In the genomic region with DNA sequence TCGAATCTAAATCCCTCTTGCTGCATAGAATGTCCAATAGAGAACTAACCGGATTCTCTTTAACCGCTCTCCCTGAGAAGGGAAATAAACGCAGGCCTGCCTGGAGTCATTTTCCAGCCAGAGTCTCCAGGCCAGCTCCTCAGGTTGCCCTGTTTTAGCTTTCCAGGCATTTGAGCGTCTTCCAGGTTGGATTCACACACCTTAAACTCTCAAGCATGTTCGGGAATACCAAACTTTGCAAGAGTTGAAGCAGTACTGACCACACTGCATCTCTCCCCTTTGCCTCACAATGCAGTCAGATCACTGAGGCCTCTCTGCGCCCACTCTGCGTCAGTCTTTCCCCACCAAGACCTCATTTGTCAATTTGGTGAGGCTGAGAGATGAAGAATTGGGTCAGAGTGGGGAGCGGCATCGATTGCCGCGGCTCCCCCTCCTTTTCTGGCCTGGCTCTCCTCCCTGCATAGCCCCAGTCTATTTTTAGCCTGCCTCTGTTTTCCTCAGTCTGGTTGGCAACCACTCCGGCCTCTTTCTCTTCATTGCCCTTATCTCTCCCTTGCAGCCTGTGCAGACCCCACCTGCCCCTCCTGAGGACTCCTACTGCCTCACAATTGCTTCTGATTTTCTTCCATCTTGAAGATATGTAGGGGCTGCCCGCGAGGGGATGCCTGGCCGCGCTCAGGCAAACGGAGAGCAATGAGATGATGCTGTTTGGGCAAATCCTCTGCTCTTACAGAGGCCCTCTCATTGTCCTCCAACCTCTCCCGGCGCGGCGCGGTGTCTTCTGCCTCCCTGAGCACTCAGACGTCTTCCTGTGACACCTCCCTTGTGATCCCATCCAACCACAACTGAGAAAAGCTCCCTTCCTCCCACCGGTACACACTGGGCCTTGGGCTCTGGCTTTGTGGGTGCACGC, we compare ENCODE assay signal across 8 mouse cellular contexts. TPM values are rescaled to one million over a fixed set of nuclear protein-coding genes. Genes with fewer than 3 reads are reported as not detected.
DNase-seq lines count a peak whose midpoint lies in the region; ATAC-seq lines count a peak whose summit lies in the region.

No protein-coding gene starts in this region.

- ATAC-seq in liver, embryonic 12.5 days: peak; percentile 79
- ATAC-seq in hindbrain, embryonic 13.5 days (ENCODE audit: low FRiP score): no peak

- H3K4me3 ChIP-seq in liver, embryonic 12.5 days: no peak overlapping the region
- no peak overlapping the region for H3K4me3 ChIP-seq in hindbrain, embryonic 13.5 days

- peak overlapping the region; percentile 21 for H3K4me2 ChIP-seq in liver, embryonic 12.5 days
- no peak overlapping the region for H3K4me2 ChIP-seq in hindbrain, embryonic 13.5 days

- no peaks in the 10 kb centered on the region for H3K36me3 ChIP-seq in liver, embryonic 12.5 days
- H3K36me3 ChIP-seq in hindbrain, embryonic 13.5 days: no peaks in the 10 kb centered on the region

- no peak overlapping the region for H3K9ac ChIP-seq in liver, embryonic 12.5 days
- peak overlapping the region; percentile 30; the same call in 1 of the 2 replicates for H3K9ac ChIP-seq in hindbrain, embryonic 13.5 days

- peaks cover 23% of the 10 kb centered on the region for H3K27me3 ChIP-seq in liver, embryonic 12.5 days (replicated peaks)
- H3K27me3 ChIP-seq in hindbrain, embryonic 13.5 days: peaks cover 13% of the 10 kb centered on the region; the same call in 1 of the 2 replicates

- H3K9me3 ChIP-seq in liver, embryonic 12.5 days (replicated peaks): no peaks in the 10 kb centered on the region
- no peaks in the 10 kb centered on the region for H3K9me3 ChIP-seq in hindbrain, embryonic 13.5 days

- no peak for DNase-seq in liver
- peak; percentile 72 to 74 for DNase-seq in cerebellum, postnatal 14 days
- peak; percentile 82 for DNase-seq in retina, postnatal 1 day
- DNase-seq in layer of hippocampus, postnatal 25 days (ENCODE audit: extremely low spot score in 1 of 2, low spot score in 1 of 2): no peak
- no peak for DNase-seq in spleen, postnatal 10 days (ENCODE audit: low spot score in 2 of 2)
- no peak for DNase-seq in adrenal gland, adult 8-10 months

- peaks cover 34% of the 10 kb centered on the region for H3K4me1 ChIP-seq in liver, embryonic 12.5 days
- peaks cover 69% of the 10 kb centered on the region for H3K4me1 ChIP-seq in hindbrain, embryonic 13.5 days (replicated peaks)

- WGBS in liver, embryonic 12.5 days (ENCODE audit: insufficient replicate concordance): 26% methylated on average over 26 of the region's 26 CpGs
- 45% methylated on average over 26 of the region's 26 CpGs for WGBS in hindbrain, embryonic 13.5 days

- no peak overlapping the region for H3K27ac ChIP-seq in liver, embryonic 12.5 days
- peak overlapping the region; percentile 81 for H3K27ac ChIP-seq in hindbrain, embryonic 13.5 days

RNA-seq across cellular contexts. Expression of a gene that starts 17.8 kb away (rescaled TPM):
- polyA plus RNA-seq in liver, embryonic 12.5 days (2016; fragmentation: Nextera tagmentation; extraction: Ambion mirVana): 6.7 and 7.2 TPM in 2 replicates
- polyA plus RNA-seq in hindbrain, embryonic 13.5 days (2015; fragmentation: Nextera tagmentation; extraction: Ambion mirVana): 4.2 and 6.6 TPM in 2 replicates
- total RNA-seq in layer of hippocampus, postnatal 25 days (2021): 1 to 10 TPM; 1.5 to 1.8 TPM
- 1 to 10 TPM in 2 of 4 experiments, under 1 TPM in 2; 0.89 to 2.4 (median 1.5) TPM for total RNA-seq in adrenal gland, adult 8-10 months (2022)

RNA-seq across cellular contexts. Expression of a gene that starts 54.5 kb away (rescaled TPM):
- polyA plus RNA-seq in liver, embryonic 12.5 days (2016; fragmentation: Nextera tagmentation; extraction: Ambion mirVana): 0.05 TPM in 1 of 2 replicates, not detected in the other
- polyA plus RNA-seq in hindbrain, embryonic 13.5 days (2015; fragmentation: Nextera tagmentation; extraction: Ambion mirVana): 112 and 121 TPM in 2 replicates
- total RNA-seq in layer of hippocampus, postnatal 25 days (2021): 100 to 1,000 TPM; 162 to 174 TPM
- 1 to 10 TPM; 3.1 to 6.8 (median 4.0) TPM for total RNA-seq in adrenal gland, adult 8-10 months (2022)

Comparison
In these comparisons a context has a peak if more than half of its experiments do, and no peak if none do; other contexts are left out.
1. DNase-seq: peak in cerebellum, postnatal 14 days (2 of 2) and retina, postnatal 1 day (single experiment); none in liver (single experiment), layer of hippocampus, postnatal 25 days (0 of 2), spleen, postnatal 10 days (0 of 2) and adrenal gland, adult 8-10 months (single experiment).
2. RNA of a gene that starts 54.5 kb away (total RNA-seq): 162 to 174 TPM in layer of hippocampus, postnatal 25 days; 3.1 to 6.8 TPM in adrenal gland, adult 8-10 months; every median in the first group is over 10 times any median in the second.